Mouse (Mus musculus) heart, adult 2 months (tissue): ENCODE data around the gene Dpf3.

Experiments
- CTCF ChIP-seq: fragments of 200-600 bp; IDR thresholded peaks from 2 replicates; pipeline ENCODE4 v1.8.1; 2022; ENCODE audit warnings: antibody characterized with exemption, mild to moderate bottlenecking, moderate library complexity
- EP300 ChIP-seq: fragments of 200-500 bp; IDR thresholded peaks from 2 replicates; pipeline ENCODE4 v1.6.1; 2011; ENCODE audit warnings: low read depth, low read length, control low read depth; ENCODE audit not compliant: insufficient read depth
- POLR2A ChIP-seq: fragments of 200-500 bp; IDR thresholded peaks from 2 replicates; pipeline ENCODE4 v1.6.1; 2011; ENCODE audit warnings: mild to moderate bottlenecking, low read depth, low read length, control low read depth; ENCODE audit not compliant: insufficient read depth

DNA sequence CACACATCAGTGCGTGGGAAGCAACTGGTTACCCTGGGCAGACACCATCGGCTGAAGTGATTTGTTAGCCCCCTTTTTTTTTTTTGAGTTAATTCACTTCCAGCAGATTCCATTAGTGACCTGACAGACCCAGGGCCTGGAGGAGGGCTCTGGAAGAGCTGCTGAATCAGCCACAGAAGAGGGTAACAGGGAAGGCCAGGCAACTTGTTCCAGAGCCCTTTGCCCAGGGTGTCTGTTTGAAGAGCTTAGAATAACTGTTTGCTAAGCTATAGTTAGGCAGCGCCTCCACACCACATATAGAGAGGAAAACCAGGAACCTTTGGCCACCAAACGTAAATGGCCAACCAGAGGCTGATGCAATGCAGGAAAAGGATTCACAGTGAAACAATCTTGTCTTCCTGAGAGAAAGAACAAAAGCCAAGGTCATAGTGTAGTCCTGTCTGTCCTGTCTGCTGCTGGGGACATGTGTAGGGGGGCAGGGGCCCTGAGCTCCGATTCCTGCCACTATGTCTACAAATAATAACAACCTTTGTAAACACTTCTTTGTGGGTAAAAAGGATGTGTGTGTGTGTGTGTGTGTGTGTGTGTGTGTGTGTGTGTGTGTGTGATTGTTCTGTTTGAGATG lies 32.7 kb downstream of the Dpf3 start:
- no peak for TF ChIP-seq CTCF
- no peak for TF ChIP-seq POLR2A
- TF ChIP-seq EP300, result no peak
